Mouse (Mus musculus) CH12.LX (cell line): ENCODE results near the gene Me3. TPM values are rescaled to one million over a fixed set of nuclear protein-coding genes. Genes with fewer than 3 reads are reported as not detected.

Experiments
- DNase-seq: peaks from one replicate; pipeline ENCODE4 v3.0.0-alpha.2; 2013; ENCODE audit errors: extremely low read depth
- H3K27ac ChIP-seq: 2 replicates; pipeline ENCODE4 v1.5.1; 2012; ENCODE audit warnings: low read depth, mild to moderate bottlenecking, control low read depth, moderate library complexity; ENCODE audit not compliant: insufficient read depth
- H3K27me3 ChIP-seq: replicated peaks from 2 replicates; pipeline ENCODE3; 2012; ENCODE audit warnings: inconsistent platforms
- H3K36me3 ChIP-seq, 2 experiments: replicated peaks in 1 of 2; 2 replicates each; pipeline versions ENCODE3 to v1.6.1; 2012; ENCODE audit warnings: inconsistent platforms in 1 of 2, low read length in 1 of 2, mild to moderate bottlenecking in 1 of 2, mixed read lengths in 1 of 2, moderate library complexity in 1 of 2; ENCODE audit not compliant: control insufficient read depth in 1 of 2, insufficient read depth in 1 of 2
- H3K4me1 ChIP-seq, 2 experiments: 2 replicates each; pipeline ENCODE4 v1.6.1; 2012; ENCODE audit warnings: inconsistent platforms in 1 of 2, moderate library complexity in 1 of 2; ENCODE audit not compliant: insufficient read depth in 2 of 2, control insufficient read depth in 1 of 2
- H3K4me2 ChIP-seq: 2 replicates; pipeline ENCODE4 v1.6.1; 2012; ENCODE audit warnings: low read depth, mild to moderate bottlenecking, control low read depth; ENCODE audit not compliant: poor library complexity, insufficient read depth, severe bottlenecking
- H3K4me3 ChIP-seq, 3 experiments: fragments of 150-350 bp in 1 of 3; sonication (generic) in 1 of 3; replicated peaks in 1 of 3; 2 replicates each; pipeline versions ENCODE3 to v1.5.1; 2011 to 2012; ENCODE audit warnings: low read depth in 2 of 3, low read length in 2 of 3, mild to moderate bottlenecking in 2 of 3, moderate library complexity in 2 of 3, control low read depth in 1 of 3, improper control_type of control experiment in 1 of 3, inconsistent platforms in 1 of 3, mixed read lengths in 1 of 3; ENCODE audit not compliant: poor library complexity in 1 of 3
- H3K79me2 ChIP-seq: replicated peaks from 2 replicates; pipeline ENCODE4 v1.6.1; 2012; ENCODE audit warnings: mild to moderate bottlenecking, moderate library complexity; ENCODE audit not compliant: control insufficient read depth, poor library complexity, insufficient read depth, severe bottlenecking; ENCODE audit errors: extremely low read depth
- H3K9ac ChIP-seq: 2 replicates; pipeline ENCODE4 v1.6.1; 2012; ENCODE audit warnings: low read depth, mild to moderate bottlenecking, control low read depth, moderate library complexity; ENCODE audit not compliant: insufficient read depth
- H3K9me3 ChIP-seq: replicated peaks from 2 replicates; pipeline ENCODE3; 2012; ENCODE audit warnings: low read length, inconsistent platforms, mixed read lengths
- CHD1 ChIP-seq: IDR thresholded peaks from 2 replicates; pipeline ENCODE4 v1.6.1; 2012; ENCODE audit warnings: low read depth, low read length, improper control_type of control experiment, inconsistent platforms
- CHD2 ChIP-seq: IDR thresholded peaks from 2 replicates; pipeline ENCODE4 v1.6.1; 2011; ENCODE audit warnings: low read length, improper control_type of control experiment
- CTCF ChIP-seq, 2 experiments: IDR thresholded peaks in 1 of 2; conservative IDR thresholded peaks in 1 of 2; 2 replicates each; pipeline ENCODE4 v1.5.1; 2011 to 2012; ENCODE audit warnings: low read depth in 2 of 2, low read length in 2 of 2, improper control_type of control experiment in 1 of 2, inconsistent platforms in 1 of 2, mild to moderate bottlenecking in 1 of 2, moderate library complexity in 1 of 2
- ETS1 ChIP-seq: conservative IDR thresholded peaks from 2 replicates; pipeline ENCODE4 v1.6.1; 2012; ENCODE audit warnings: low read depth, mild to moderate bottlenecking, inconsistent platforms, low read length, improper control_type of control experiment, moderate library complexity
- IRF4 ChIP-seq: IDR thresholded peaks from 2 replicates; pipeline ENCODE4 v1.6.1; 2014; ENCODE audit warnings: low read depth, mild to moderate bottlenecking, inconsistent platforms, low read length, improper control_type of control experiment
- JUND ChIP-seq: conservative IDR thresholded peaks from 2 replicates; pipeline ENCODE4 v1.6.1; 2011; ENCODE audit warnings: low read depth, low read length, improper control_type of control experiment
- KAT2A ChIP-seq: IDR thresholded peaks from 2 replicates; pipeline ENCODE4 v1.6.1; 2012; ENCODE audit warnings: low read length, improper control_type of control experiment, inconsistent platforms; ENCODE audit not compliant: insufficient replicate concordance
- MAFK ChIP-seq: IDR thresholded peaks from 2 replicates; pipeline ENCODE4 v1.6.1; 2011; ENCODE audit warnings: low read length, improper control_type of control experiment; ENCODE audit not compliant: insufficient replicate concordance
- MAX ChIP-seq: IDR thresholded peaks from 2 replicates; pipeline ENCODE4 v1.6.1; 2011; ENCODE audit warnings: low read length, improper control_type of control experiment
- MEF2A ChIP-seq: IDR thresholded peaks from 2 replicates; pipeline ENCODE4 v1.6.1; 2014; ENCODE audit warnings: low read depth, mild to moderate bottlenecking, inconsistent platforms, low read length, improper control_type of control experiment, borderline replicate concordance
- MXI1 ChIP-seq: IDR thresholded peaks from 2 replicates; pipeline ENCODE4 v1.6.1; 2011; ENCODE audit warnings: mild to moderate bottlenecking, low read depth, low read length, improper control_type of control experiment
- NELFE ChIP-seq: IDR thresholded peaks from 2 replicates; pipeline ENCODE4 v1.6.1; 2011; ENCODE audit warnings: low read depth, low read length, improper control_type of control experiment
- NRF1 ChIP-seq: IDR thresholded peaks from 2 replicates; pipeline ENCODE4 v1.6.1; 2014; ENCODE audit warnings: low read depth, mild to moderate bottlenecking, inconsistent platforms, low read length, improper control_type of control experiment, moderate library complexity
- PAX5 ChIP-seq: IDR thresholded peaks from 2 replicates; pipeline ENCODE4 v1.6.1; 2012; ENCODE audit warnings: low read length, inconsistent platforms, mixed read lengths
- POLR2A ChIP-seq: IDR thresholded peaks from 2 replicates; pipeline ENCODE4 v1.6.1; 2011; ENCODE audit warnings: low read depth, mild to moderate bottlenecking, improper control_type of control experiment, low read length
- RAD21 ChIP-seq: IDR thresholded peaks from 2 replicates; pipeline ENCODE4 v1.6.1; 2011; ENCODE audit warnings: low read depth, mild to moderate bottlenecking, low read length, improper control_type of control experiment, moderate library complexity
- RCOR1 ChIP-seq: conservative IDR thresholded peaks from 2 replicates; pipeline ENCODE4 v1.6.1; 2012; ENCODE audit warnings: low read depth, mild to moderate bottlenecking, inconsistent platforms, low read length, improper control_type of control experiment
- USF1 ChIP-seq: IDR thresholded peaks from 2 replicates; pipeline ENCODE4 v1.6.1; 2014; ENCODE audit warnings: low read depth, mild to moderate bottlenecking, inconsistent platforms, low read length, improper control_type of control experiment
- USF2 ChIP-seq: conservative IDR thresholded peaks from 2 replicates; pipeline ENCODE4 v1.6.1; 2011; ENCODE audit warnings: low read depth, low read length, improper control_type of control experiment
- ZKSCAN1 ChIP-seq: IDR thresholded peaks from 2 replicates; pipeline ENCODE4 v1.6.1; 2012; ENCODE audit warnings: low read depth, inconsistent platforms, low read length, improper control_type of control experiment, borderline replicate concordance
- ZNF384 ChIP-seq: IDR thresholded peaks from 2 replicates; pipeline ENCODE4 v1.6.1; 2012; ENCODE audit warnings: low read depth, low read length, improper control_type of control experiment, inconsistent platforms
- dilution Hi-C: fragments of 300-500 bp; cut with MboI; formaldehyde crosslinking; loops from 2 replicates; pipeline ENCODE4 v1.14.3; 2020; ENCODE audit warnings: low sequenced_read_pairs; ENCODE audit not compliant: extremely low pct_unique_long_range_greater_than_20kb, extremely low pct_ligation_motif_present
- in situ Hi-C: fragments of 300-500 bp; cut with MboI; formaldehyde crosslinking; loops from 3 replicates; pipeline ENCODE4 v1.14.3; 2019; ENCODE audit warnings: low sequenced_read_pairs, low pct_ligation_motif_present, low pct_unique_long_range_greater_than_20kb, mixed read lengths
- polyA plus RNA-seq: library from polyadenylated mRNA; unstranded; fragments of >175 nt; gene quantifications from 2 replicates; pipeline ENCODE4 v1.2.1, GENCODE M21; 2012; ENCODE audit warnings: low read depth; ENCODE audit not compliant: insufficient read length
- total RNA-seq, 2 experiments: library from RNA; depleted of rRNA; stranded (reverse); fragments of 300-350 nt in 1 of 2; fragments of >200 nt in 1 of 2; gene quantifications; 2 replicates each; pipeline ENCODE4 v1.2.3; 2012 to 2014

The Me3 gene
- total and polyA plus RNA-seq, 3 experiments: not detected

GRCm38 (mm10) chr7:89837841-89838240 is 205.6 kb downstream of the Me3 start:
- no peak overlapping the region for H3K27ac ChIP-seq
- H3K9ac ChIP-seq: no peak overlapping the region
- DNase-seq: no peak
- H3K4me2 ChIP-seq: no peak overlapping the region
- H3K4me3 ChIP-seq: no peak overlapping the region
- H3K36me3 ChIP-seq: no peaks in the 10 kb centered on the region
- TF ChIP-seq CHD2: no peak
- no peak for TF ChIP-seq ZNF384
- no peak for TF ChIP-seq IRF4
- no peak for TF ChIP-seq CHD1
- in situ Hi-C loops (loop anchor here (25.0 kb wide), 1 partner anchor 176 kb away; no protein-coding TSS in a partner anchor), dilution Hi-C loops (no loop called here)
- H3K79me2 ChIP-seq: no peaks in the 10 kb centered on the region
- H3K9me3 ChIP-seq: no peaks in the 10 kb centered on the region
- no peaks in the 10 kb centered on the region for H3K27me3 ChIP-seq
- peaks cover 11 to 22% of the 10 kb centered on the region in 2 experiments for H3K4me1 ChIP-seq

- Histone ChIP-seq H3K4me3 (no peak overlapping the region), H3K27me3 (no peaks in the 10 kb centered on the region), H3K9ac (no peak overlapping the region), H3K9me3 (no peaks in the 10 kb centered on the region), H3K27ac (no peak overlapping the region), H3K4me2 (no peak overlapping the region), H3K36me3 (no peaks in the 10 kb centered on the region), H3K79me2 (no peaks in the 10 kb centered on the region), H3K4me1 (peaks cover 11 to 27% of the 10 kb centered on the region in 2 experiments)
- TF ChIP-seq NRF1: no peak
- TF ChIP-seq POLR2A: no peak
- TF ChIP-seq PAX5: no peak
- no peak for TF ChIP-seq IRF4
- no peak for TF ChIP-seq USF1
- TF ChIP-seq NELFE: no peak
- TF ChIP-seq ZKSCAN1: no peak
- TF ChIP-seq MAFK: no peak
- no peak for TF ChIP-seq MEF2A
- TF ChIP-seq CTCF (conservative IDR thresholded peaks at IDR 0.05 in 1 of 2, IDR thresholded peaks at IDR 0.05 in 1 of 2; ENCODE audit: low read depth in 2 of 2, low read length in 2 of 2): no peak
- TF ChIP-seq USF2: no peak
- no peak for TF ChIP-seq MAX
- TF ChIP-seq KAT2A: no peak
- TF ChIP-seq MXI1: no peak
- TF ChIP-seq ETS1: no peak
- TF ChIP-seq RAD21: no peak
- no peak for TF ChIP-seq JUND
- TF ChIP-seq RCOR1: no peak
- no peak for DNase-seq
- in situ Hi-C loops: loop anchor here (10.0 to 25.0 kb wide), 2 partner anchors 177 to 325 kb away; no protein-coding TSS in a partner anchor
- dilution Hi-C loops: no loop called here
These were observed 207.5 kb downstream of the Me3 start for GRCm38 (mm10) chr7:89839721-89840120.
